Mouse (Mus musculus) megakaryocyte progenitor cell, adult 5-6 weeks (primary cell): ENCODE results near the gene Efcab3. TPM values are rescaled to one million over a fixed set of nuclear protein-coding genes. Genes with fewer than 3 reads are reported as not detected.

Source experiments
- ATAC-seq: replicated peaks from 2 replicates; pipeline ENCODE4 v1.8.0; 2016; ENCODE audit warnings: mild to moderate bottlenecking, moderate TSS enrichment, inconsistent platforms; ENCODE audit not compliant: poor library complexity
- total RNA-seq, 2 experiments: library from RNA; stranded (forward) in 1 of 2; stranded (reverse) in 1 of 2; fragments of 157-497, 149-512 nt in 1 of 2; fragments of 200-1000 nt in 1 of 2; gene quantifications; 2 replicates each; pipeline versions ENCODE4 v1.2.3 to v1.2.4; 2015 to 2017

Efcab3 gene
- total RNA-seq, 2 experiments from 2014 or later = not detected

- ATAC-seq = no peak; the same call in 1 of the 2 replicates
These were observed 81.8 kb downstream of the Efcab3 start for GRCm38 (mm10) chr11:105145211-105145610.

GRCm38 (mm10) chr11:105146593-105146992 lies 83.2 kb downstream of the Efcab3 start, which contains the start of gene Gm10842:
Gene Gm10842, plus strand, starts transcription at chr11:105146893.
- no peak for ATAC-seq

- no peak for ATAC-seq
These were observed 86.0 kb downstream of the Efcab3 start for GRCm38 (mm10) chr11:105149353-105149752.

- no peak for ATAC-seq
These were observed 86.4 kb downstream of the Efcab3 start for GRCm38 (mm10) chr11:105149766-105150165.

GRCm38 (mm10) chr11:105150691-105151090 lies 87.3 kb downstream of the Efcab3 start:
- no peak for ATAC-seq

- ATAC-seq = peak; percentile 15; the same call in 1 of the 2 replicates
These were observed 88.0 kb downstream of the Efcab3 start for GRCm38 (mm10) chr11:105151226-105152016.

GRCm38 (mm10) chr11:105152017-105152300 lies 88.6 kb downstream of the Efcab3 start:
- peak; percentile 1; the same call in 1 of the 2 replicates for ATAC-seq

- peak; percentile 69 for ATAC-seq
These were observed 89.0 kb downstream of the Efcab3 start for GRCm38 (mm10) chr11:105152357-105152899.

- peak; percentile 21 for ATAC-seq
These were observed 89.9 kb downstream of the Efcab3 start for GRCm38 (mm10) chr11:105153068-105153833.

GRCm38 (mm10) chr11:105155915-105156314 lies 92.5 kb downstream of the Efcab3 start:
- no peak for ATAC-seq

- no peak for ATAC-seq
These were observed 93.4 kb downstream of the Efcab3 start for GRCm38 (mm10) chr11:105156748-105157267.

GRCm38 (mm10) chr11:105158047-105158446 lies 94.7 kb downstream of the Efcab3 start:
- no peak for ATAC-seq

GRCm38 (mm10) chr11:105159673-105160360 lies 96.4 kb downstream of the Efcab3 start:
- no peak for ATAC-seq

- ATAC-seq = no peak
These were observed 98.0 kb downstream of the Efcab3 start for GRCm38 (mm10) chr11:105161411-105161810.

GRCm38 (mm10) chr11:105164516-105165510 lies 101.4 kb downstream of the Efcab3 start:
- ATAC-seq = no peak

- no peak for ATAC-seq
These were observed 103.4 kb downstream of the Efcab3 start for GRCm38 (mm10) chr11:105166780-105167179.
